In genomic region chr3:51757032-51757431, GRCm38 (mm10) we compare ENCODE assay signal across 22 mouse cellular contexts.
DNase-seq lines count a peak whose midpoint lies in the region; TF ChIP-seq lines count a peak whose summit lies in the region.
"Had no signal": no experiment of that assay in that cellular context is flagged by ENCODE, and none has a peak within 500 bp of the region (broad histone marks: within the 10 kb centered on the region; RNA-seq: fewer than 3 reads in every experiment).

No protein-coding gene starts in this region.

- no peaks in the 10 kb centered on the region for H3K79me3 ChIP-seq in C2C12 (ENCODE audit: low read depth)

- no peaks in the 10 kb centered on the region for H3K36me3 ChIP-seq in C2C12 (ENCODE audit: control insufficient read depth, insufficient read depth)
- no peaks in the 10 kb centered on the region for H3K36me3 ChIP-seq in myocyte (ENCODE audit: control insufficient read depth, insufficient read depth)
- H3K36me3 ChIP-seq: G1E had no signal

- no peak overlapping the region for H3K4me3 ChIP-seq in C2C12 (ENCODE audit: insufficient read depth, poor library complexity, severe bottlenecking)
- no peak overlapping the region for H3K4me3 ChIP-seq in myocyte

- TF ChIP-seq CTCF in C2C12 (IDR thresholded peaks at IDR 0.05; ENCODE audit: control insufficient read depth, insufficient read depth, insufficient read length): no peak

- H3K79me2 ChIP-seq in C2C12 (ENCODE audit: control insufficient read depth, insufficient read depth): no peaks in the 10 kb centered on the region
- H3K79me2 ChIP-seq in myocyte (ENCODE audit: control insufficient read depth, insufficient read depth): no peaks in the 10 kb centered on the region

- H3ac ChIP-seq in C2C12 (ENCODE audit: control insufficient read depth, insufficient read length, low read depth): no peak overlapping the region
- H3ac ChIP-seq in myocyte (ENCODE audit: control insufficient read depth, insufficient read length): no peak overlapping the region

- no peak overlapping the region for H3K4me2 ChIP-seq in myocyte (ENCODE audit: low read depth)

- DNase-seq in 416B (ENCODE audit: low read depth): peak; percentile 37
- DNase-seq in T-cell, adult 2 months (ENCODE audit: low spot score): no peak
- no peak for DNase-seq in heart, postnatal 25 days (ENCODE audit: low spot score)
- DNase-seq in layer of hippocampus, postnatal 10 days (ENCODE audit: low spot score in 2 of 2): no peak
- DNase-seq: adrenal gland, adult 2 months; adrenal gland, adult 8-10 months; adrenal gland, postnatal 10 days; adrenal gland, postnatal 14 days; adrenal gland, postnatal 25 days; adrenal gland, postnatal 36 days; B cell, adult 2 months; cerebellum, adult 11 months; cerebellum, adult 11-12 months; cerebellum, adult 18-20 months; cerebellum, adult 2 months; cerebellum, adult 8-10 months; cerebellum, adult 9-10 months had no signal

- intact Hi-C loops in heart, postnatal 25 days (cut with DNase I): no loop called here

- H3K27me3 ChIP-seq in C2C12 (ENCODE audit: control insufficient read depth, insufficient read depth, insufficient read length): no peaks in the 10 kb centered on the region
- H3K27me3 ChIP-seq in myocyte (ENCODE audit: control insufficient read depth, insufficient read depth, insufficient read length): no peaks in the 10 kb centered on the region
- H3K27me3 ChIP-seq: CH12.LX, Patski had no signal

- no peak for TF ChIP-seq POLR2A in myocyte (IDR thresholded peaks at IDR 0.05; ENCODE audit: insufficient read length, low read depth)

TF ChIP-seq in C2C12, 6 proteins besides CTCF, POLR2A, EP300 and RAD21:
- TF ChIP-seq MYOG (IDR thresholded peaks at IDR 0.05; ENCODE audit: control insufficient read depth, extremely low read depth, insufficient read length) (no peak), CEBPB (IDR thresholded peaks at IDR 0.05; ENCODE audit: low read depth) (peak; percentile 84)

TF ChIP-seq in myocyte, 11 proteins besides CTCF, POLR2A, EP300 and RAD21:
- peak; percentile 78; the same call in 1 of the 2 replicates for TF ChIP-seq CEBPB (IDR thresholded peaks at IDR 0.05; ENCODE audit: insufficient read depth, poor library complexity, severe bottlenecking)
- TF ChIP-seq USF1 (IDR thresholded peaks at IDR 0.05; ENCODE audit: low read depth): no peak
TF ChIP-seq in myocyte: peak in this region for 1.
